Mouse (Mus musculus) CD4-positive, CD25-positive, alpha-beta regulatory T cell, adult 4 months (primary cell): ENCODE data around the gene Sctr. TPM values are rescaled to one million over a fixed set of nuclear protein-coding genes. Genes with fewer than 3 reads are reported as not detected.

ENCODE experiments used
- ATAC-seq: one replicate; pipeline ENCODE4 v1.8.0; 2017
- polyA plus RNA-seq, 2 experiments: library from polyadenylated mRNA; unstranded; fragments of 100-300 nt; shearing (Covaris generic); gene quantifications; one replicate each; pipeline ENCODE4 v1.2.1; 2017

Sctr gene
- polyA plus RNA-seq, 2 experiments from 2014 or later: 0.34 TPM; not detected in 1

- no peak for ATAC-seq
Observed at GRCm38 (mm10) chr1:120071133-120071532, 64.4 kb downstream of the Sctr start.

- ATAC-seq: no peak
Observed at GRCm38 (mm10) chr1:120072900-120073299, 66.2 kb downstream of the Sctr start.

GRCm38 (mm10) chr1:120073519-120074306 lies 67.0 kb downstream of the Sctr start, which contains the start of gene Tmem37:
Gene Tmem37 (minus strand): TSS chr1:120074074.
- ATAC-seq: peak; percentile 53

- ATAC-seq: no peak
Observed at GRCm38 (mm10) chr1:120074307-120074702, 67.6 kb downstream of the Sctr start.

GRCm38 (mm10) chr1:120074931-120075330 lies 68.2 kb downstream of the Sctr start:
- ATAC-seq: no peak

GRCm38 (mm10) chr1:120075507-120075906 lies 68.8 kb downstream of the Sctr start:
- no peak for ATAC-seq

GRCm38 (mm10) chr1:120077746-120078410 lies 71.2 kb downstream of the Sctr start:
- ATAC-seq: no peak

GRCm38 (mm10) chr1:120080632-120081031 lies 73.9 kb downstream of the Sctr start:
- ATAC-seq: no peak

- no peak for ATAC-seq
Observed at GRCm38 (mm10) chr1:120082957-120083585, 76.4 kb downstream of the Sctr start.

GRCm38 (mm10) chr1:120083921-120084517 lies 77.3 kb downstream of the Sctr start:
- no peak for ATAC-seq

- ATAC-seq: no peak
Observed at GRCm38 (mm10) chr1:120085696-120086095, 79.0 kb downstream of the Sctr start.

GRCm38 (mm10) chr1:120086644-120087043 lies 80.0 kb downstream of the Sctr start:
- no peak for ATAC-seq

- ATAC-seq: no peak
Observed at GRCm38 (mm10) chr1:120089180-120089579, 82.5 kb downstream of the Sctr start.

GRCm38 (mm10) chr1:120090880-120091570 lies 84.3 kb downstream of the Sctr start:
- ATAC-seq: no peak

- ATAC-seq: peak; percentile 88
Observed at GRCm38 (mm10) chr1:120093482-120094134, 86.9 kb downstream of the Sctr start.

GRCm38 (mm10) chr1:120094920-120095319 lies 88.2 kb downstream of the Sctr start:
- no peak for ATAC-seq

GRCm38 (mm10) chr1:120098327-120098726 lies 91.6 kb downstream of the Sctr start:
- peak; percentile 45 for ATAC-seq

- peak; percentile 42 for ATAC-seq
Observed at GRCm38 (mm10) chr1:120099483-120099882, 92.8 kb downstream of the Sctr start.

GRCm38 (mm10) chr1:120100456-120101226 lies 93.9 kb downstream of the Sctr start:
- no peak for ATAC-seq

GRCm38 (mm10) chr1:120101227-120101609 lies 94.5 kb downstream of the Sctr start:
- no peak for ATAC-seq

- peak; percentile 69 for ATAC-seq
Observed at GRCm38 (mm10) chr1:120105556-120105959, 98.9 kb downstream of the Sctr start.
